Mouse (Mus musculus) myocyte (in vitro differentiated cells): Measurements from ENCODE around the gene Rps6ka2. TPM values are rescaled to one million over a fixed set of nuclear protein-coding genes. Genes with fewer than 3 reads are reported as not detected.
A peak's percentile ranks its signal among the peaks of the same experiment; 100 is the strongest.

Experiments used
- H3K27me3 ChIP-seq: one replicate; pipeline ENCODE4 v1.6.1; 2011; ENCODE audit not compliant: control insufficient read depth, insufficient read depth, insufficient read length
- H3K36me3 ChIP-seq: one replicate; pipeline ENCODE4 v1.6.1; 2011; ENCODE audit not compliant: control insufficient read depth, insufficient read depth
- H3K4me2 ChIP-seq: one replicate; pipeline ENCODE4 v1.6.1; 2011; ENCODE audit warnings: low read depth, control low read depth
- H3K4me3 ChIP-seq: one replicate; pipeline ENCODE4 v1.5.1; 2011; ENCODE audit warnings: mild to moderate bottlenecking, control low read depth, moderate library complexity
- H3K79me2 ChIP-seq: one replicate; pipeline ENCODE4 v1.6.1; 2011; ENCODE audit not compliant: control insufficient read depth, insufficient read depth
- H3ac ChIP-seq: one replicate; pipeline ENCODE4 v1.6.1; 2011; ENCODE audit not compliant: control insufficient read depth, insufficient read length
- CEBPB ChIP-seq: IDR thresholded peaks from 2 replicates; pipeline ENCODE4 v1.6.1; 2011; ENCODE audit warnings: mild to moderate bottlenecking, moderate library complexity; ENCODE audit not compliant: poor library complexity, insufficient read depth, severe bottlenecking
- E2F4 ChIP-seq: IDR thresholded peaks from one replicate; pipeline ENCODE4 v1.6.1; 2011; ENCODE audit warnings: mild to moderate bottlenecking, control low read depth, moderate library complexity; ENCODE audit not compliant: insufficient read depth
- MAX ChIP-seq: IDR thresholded peaks from one replicate; pipeline ENCODE4 v1.6.1; 2011; ENCODE audit warnings: low read depth, mild to moderate bottlenecking, control low read depth
- MYOD1 ChIP-seq, 3 experiments: IDR thresholded peaks; one replicate each; pipeline ENCODE4 v1.6.1; 2011; ENCODE audit warnings: control low read depth in 2 of 3, low read depth in 2 of 3, mild to moderate bottlenecking in 2 of 3, moderate library complexity in 1 of 3; ENCODE audit not compliant: insufficient read length in 2 of 3, control insufficient read depth in 1 of 3
- MYOG ChIP-seq, 3 experiments: IDR thresholded peaks; one replicate each; pipeline ENCODE4 v1.6.1; 2011; ENCODE audit warnings: control low read depth in 2 of 3, low read depth in 2 of 3, mild to moderate bottlenecking in 2 of 3; ENCODE audit not compliant: insufficient read length in 2 of 3, control insufficient read depth in 1 of 3, insufficient read depth in 1 of 3
- POLR2A ChIP-seq: IDR thresholded peaks from one replicate; pipeline ENCODE4 v1.6.1; 2011; ENCODE audit warnings: low read depth, mild to moderate bottlenecking, control low read depth, moderate library complexity; ENCODE audit not compliant: insufficient read length
- POLR2AphosphoS2 ChIP-seq: IDR thresholded peaks from one replicate; pipeline ENCODE4 v1.6.1; 2011; ENCODE audit warnings: low read depth, control low read depth; ENCODE audit not compliant: insufficient read length
- REST ChIP-seq: IDR thresholded peaks from one replicate; pipeline ENCODE4 v1.6.1; 2011; ENCODE audit warnings: mild to moderate bottlenecking, control low read depth, moderate library complexity; ENCODE audit not compliant: insufficient read depth, insufficient read length
- SRF ChIP-seq: IDR thresholded peaks from one replicate; pipeline ENCODE4 v1.6.1; 2011; ENCODE audit warnings: low read depth; ENCODE audit not compliant: control insufficient read depth, insufficient read length
- TCF12 ChIP-seq: IDR thresholded peaks from one replicate; pipeline ENCODE4 v1.6.1; 2011; ENCODE audit warnings: mild to moderate bottlenecking, control low read depth; ENCODE audit not compliant: poor library complexity, insufficient read depth, severe bottlenecking
- TCF3 ChIP-seq: IDR thresholded peaks from one replicate; pipeline ENCODE4 v1.6.1; 2011; ENCODE audit warnings: low read depth, control low read depth; ENCODE audit not compliant: insufficient read length
- USF1 ChIP-seq: IDR thresholded peaks from one replicate; pipeline ENCODE4 v1.6.1; 2011; ENCODE audit warnings: low read depth, mild to moderate bottlenecking, control low read depth, moderate library complexity
- polyA plus RNA-seq: library from polyadenylated mRNA; unstranded; fragments of >200 nt; fragmentation: generic; extraction: Trizol; gene quantifications from one replicate; pipeline ENCODE4 v1.2.1, GENCODE M21; 2012; ENCODE audit warnings: missing spikeins

The Rps6ka2 gene
- polyA plus RNA-seq, 1 experiment = 56.9 TPM

DNA sequence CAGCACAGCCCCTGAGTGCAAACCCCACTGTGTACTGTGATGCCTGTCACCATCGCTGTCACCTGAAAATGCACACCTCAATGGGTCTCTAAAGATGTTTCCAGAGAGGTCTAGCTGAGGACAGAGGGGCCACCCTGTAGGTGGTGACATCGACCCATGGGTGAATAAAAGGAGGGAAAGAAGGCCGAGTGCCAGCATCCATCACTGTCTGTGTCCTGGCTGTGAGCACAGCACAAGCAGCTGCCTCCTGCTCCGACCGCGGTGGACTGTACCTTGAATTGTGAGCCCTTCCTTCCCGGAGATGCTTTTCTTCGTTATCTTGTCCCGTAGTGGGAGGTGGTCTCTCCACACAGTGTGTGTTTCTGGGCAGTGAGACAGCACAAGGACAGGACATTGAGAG is 67.8 kb downstream of the Rps6ka2 start:
- no peak overlapping the region for H3ac ChIP-seq
- H3K36me3 ChIP-seq = peaks cover 8% of the 10 kb centered on the region
- no peak overlapping the region for H3K4me3 ChIP-seq
- no peaks in the 10 kb centered on the region for H3K27me3 ChIP-seq
- no peak for TF ChIP-seq TCF3
- no peak for TF ChIP-seq POLR2A
- TF ChIP-seq MAX = no peak
- no peak for TF ChIP-seq POLR2AphosphoS2
- TF ChIP-seq REST = no peak
- no peak for TF ChIP-seq E2F4
- no peak for TF ChIP-seq USF1
- no peak for TF ChIP-seq SRF
- TF ChIP-seq MYOG (IDR thresholded peaks at IDR 0.05; ENCODE audit: control insufficient read depth in 1 of 3, insufficient read depth in 1 of 3, insufficient read length in 2 of 3, low read depth in 2 of 3) = no peak
- TF ChIP-seq MYOD1 (IDR thresholded peaks at IDR 0.05; ENCODE audit: control insufficient read depth in 1 of 3, insufficient read length in 2 of 3, low read depth in 2 of 3) = no peak
- TF ChIP-seq TCF12 = no peak
- TF ChIP-seq CEBPB = no peak
- no peaks in the 10 kb centered on the region for H3K79me2 ChIP-seq
- H3K4me2 ChIP-seq = no peak overlapping the region

DNA sequence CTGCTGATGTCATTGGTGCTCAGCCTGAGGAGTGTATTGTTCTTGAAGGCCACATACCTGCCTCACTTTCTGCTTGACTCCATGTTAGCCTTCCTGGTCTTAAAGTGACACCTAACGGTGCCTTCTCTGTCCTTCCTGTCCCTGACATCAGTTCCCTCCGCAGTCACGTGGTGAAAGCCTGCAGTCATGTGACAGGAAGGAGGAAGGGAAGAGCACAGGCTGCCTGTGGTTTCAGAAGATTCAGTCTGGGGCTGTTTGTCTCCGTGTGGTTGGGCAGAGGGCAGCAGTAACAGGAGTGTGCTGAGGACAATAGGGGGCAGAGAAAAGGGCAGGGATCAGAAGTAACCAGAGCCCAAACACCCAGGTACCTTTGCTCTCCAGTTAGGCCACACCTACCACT is 68.9 kb downstream of the Rps6ka2 start:
- no peak overlapping the region for H3K4me2 ChIP-seq
- TF ChIP-seq CEBPB (no peak), REST (no peak), POLR2A (no peak), MYOD1 (IDR thresholded peaks at IDR 0.05; ENCODE audit: control insufficient read depth in 1 of 3, insufficient read length in 2 of 3, low read depth in 2 of 3) (no peak), USF1 (no peak), MYOG (IDR thresholded peaks at IDR 0.05; ENCODE audit: control insufficient read depth in 1 of 3, insufficient read depth in 1 of 3, insufficient read length in 2 of 3, low read depth in 2 of 3) (no peak), POLR2AphosphoS2 (no peak), TCF3 (no peak), MAX (no peak), TCF12 (no peak), SRF (no peak), E2F4 (no peak)
- no peak overlapping the region for H3K4me3 ChIP-seq
- no peak overlapping the region for H3ac ChIP-seq
- H3K79me2 ChIP-seq = no peaks in the 10 kb centered on the region
- H3K27me3 ChIP-seq = no peaks in the 10 kb centered on the region
- H3K36me3 ChIP-seq = peaks cover 8% of the 10 kb centered on the region

DNA sequence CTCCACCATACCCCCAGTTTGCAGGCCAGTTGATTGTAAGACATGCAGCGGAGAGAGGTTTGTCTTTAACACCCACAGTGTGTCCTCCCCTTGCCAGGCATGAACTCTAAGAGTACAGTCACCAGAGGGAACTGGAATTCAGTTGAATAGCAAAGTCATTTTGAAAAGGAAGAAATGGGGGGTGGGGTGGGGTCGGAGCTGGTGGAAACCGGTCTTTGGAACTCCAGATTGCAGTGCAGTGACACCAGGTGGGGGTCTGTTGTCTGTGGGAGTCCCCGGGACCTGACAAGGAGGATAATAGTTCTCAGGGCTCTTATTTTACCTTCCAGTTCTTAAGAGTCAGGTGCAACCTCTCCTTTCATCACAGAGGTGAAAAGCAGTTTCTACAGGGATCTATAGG is 70.6 kb downstream of the Rps6ka2 start:
- no peak overlapping the region for H3K4me3 ChIP-seq

DNA sequence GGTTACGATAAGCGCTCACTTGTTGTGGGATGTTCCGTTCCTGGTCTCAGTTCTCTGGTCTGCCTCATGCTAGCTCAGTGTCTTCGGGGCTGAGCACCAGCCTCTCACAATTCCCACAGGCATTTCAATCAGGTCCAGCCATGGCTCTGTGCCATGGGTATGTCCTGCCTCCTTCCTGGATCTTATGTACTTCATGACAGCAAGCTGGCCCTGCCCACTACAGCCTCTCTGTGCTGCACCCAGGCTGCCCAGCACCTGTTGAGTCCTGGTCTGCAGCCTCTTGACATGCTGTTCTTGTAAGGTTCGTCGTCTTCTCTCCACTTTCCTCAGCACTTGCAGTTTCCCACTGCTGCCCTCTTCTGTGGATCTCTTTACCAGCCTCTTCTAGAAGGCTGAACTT is 75.2 kb downstream of the Rps6ka2 start:
- Histone ChIP-seq H3K79me2 (no peaks in the 10 kb centered on the region), H3ac (no peak overlapping the region), H3K4me3 (no peak overlapping the region), H3K27me3 (no peaks in the 10 kb centered on the region), H3K36me3 (peaks cover 3% of the 10 kb centered on the region), H3K4me2 (no peak overlapping the region)
- TF ChIP-seq MYOG (IDR thresholded peaks at IDR 0.05; ENCODE audit: control insufficient read depth in 1 of 3, insufficient read depth in 1 of 3, insufficient read length in 2 of 3, low read depth in 2 of 3) = peak in 1 of 3 experiments; percentile 85
- peak in 2 of 3 experiments; percentile 83 to 85 for TF ChIP-seq MYOD1 (IDR thresholded peaks at IDR 0.05; ENCODE audit: control insufficient read depth in 1 of 3, insufficient read length in 2 of 3, low read depth in 2 of 3)
- TF ChIP-seq MAX = no peak
- peak; percentile 2 for TF ChIP-seq TCF3

More for the DNA sequence above, 70.6 kb downstream of the Rps6ka2 start:
- H3K4me2 ChIP-seq = no peak overlapping the region
- H3K36me3 ChIP-seq = peaks cover 4% of the 10 kb centered on the region
- H3K79me2 ChIP-seq = no peaks in the 10 kb centered on the region
- H3ac ChIP-seq = no peak overlapping the region
- H3K27me3 ChIP-seq = no peaks in the 10 kb centered on the region
- TF ChIP-seq USF1 (no peak), CEBPB (no peak), MAX (no peak), TCF12 (no peak)

DNA sequence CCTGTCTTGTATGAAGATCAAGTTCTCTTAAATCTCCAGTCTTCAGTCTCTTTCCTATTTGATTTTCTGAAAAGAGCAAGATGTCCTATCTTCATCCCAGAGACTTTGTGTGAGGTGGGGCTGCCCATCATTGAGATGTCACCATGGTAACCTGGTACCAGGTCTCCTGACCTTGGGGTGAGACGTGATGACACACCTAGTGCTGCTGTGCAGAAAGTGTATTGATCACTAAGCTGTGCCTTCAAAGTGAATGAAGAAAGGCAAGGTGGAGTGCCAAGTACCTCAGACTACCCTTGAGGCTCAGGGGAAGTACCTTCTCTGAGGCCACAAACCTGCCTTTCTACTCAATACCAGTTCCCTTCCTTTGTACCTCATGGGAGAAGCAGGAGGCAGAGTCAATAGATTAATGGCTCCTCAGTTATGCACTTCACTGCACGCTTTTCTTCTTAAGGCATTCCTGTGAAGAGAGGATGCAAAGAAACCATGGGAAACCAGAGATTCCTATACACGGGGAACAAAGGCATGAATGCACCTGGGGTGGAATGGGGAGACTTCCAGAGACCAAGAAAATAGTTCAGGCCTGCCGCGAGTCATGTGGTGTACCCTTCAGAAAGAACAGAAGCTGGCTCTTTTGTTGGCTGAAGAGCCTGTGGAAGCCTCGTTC is 77.1 kb downstream of the Rps6ka2 start:
- H3K79me2 ChIP-seq = no peaks in the 10 kb centered on the region
- no peak for TF ChIP-seq TCF3
- no peak for TF ChIP-seq SRF
- no peak for TF ChIP-seq E2F4
- no peak for TF ChIP-seq MAX
- H3K27me3 ChIP-seq = no peaks in the 10 kb centered on the region
- peaks cover 3% of the 10 kb centered on the region for H3K36me3 ChIP-seq
- H3K4me3 ChIP-seq = no peak overlapping the region
- H3K4me2 ChIP-seq = no peak overlapping the region
- H3ac ChIP-seq = no peak overlapping the region
